Mouse (Mus musculus) midbrain, embryonic 10.5 days (tissue): ENCODE results near the gene Snx29. TPM values are rescaled to one million over a fixed set of nuclear protein-coding genes. Genes with fewer than 3 reads are reported as not detected.

Source experiments
- polyA plus RNA-seq: library from polyadenylated mRNA; unstranded; fragments of >200 nt; fragmentation: Nextera tagmentation; extraction: Ambion mirVana; gene quantifications from 2 replicates; pipeline ENCODE4 v1.2.1, GENCODE M21; 2016

Gene Snx29
- polyA plus RNA-seq, 1 experiment from 2014 or later: 9.7 TPM

Other genes starting within 250 kb of the Snx29 start
- gene Txndc11, start 188.3 kb upstream of the Snx29 start, polyA plus RNA-seq: 24.0 and 27.0 TPM in 2 replicates
- 75.8 and 88.2 TPM in 2 replicates for gene Zc3h7a, start 146.5 kb upstream of the Snx29 start, polyA plus RNA-seq
- gene Rsl1d1, start 119.6 kb upstream of the Snx29 start, polyA plus RNA-seq: 248 and 283 TPM in 2 replicates
- 76.6 and 83.6 TPM in 2 replicates for gene Gspt1, start 68.6 kb upstream of the Snx29 start, polyA plus RNA-seq
- 0.15 TPM in 1 of 2 replicates, not detected in the other for gene Tnfrsf17, start 9.1 kb upstream of the Snx29 start, polyA plus RNA-seq